Mouse (Mus musculus): ENCODE data around the gene Jak1. TPM values are rescaled to one million over a fixed set of nuclear protein-coding genes. Genes with fewer than 3 reads are reported as not detected.
A peak's percentile ranks its signal among the peaks of the same experiment; 100 is the strongest.

Jak1 gene
- polyA plus RNA-seq, 1 experiment = 55.9 TPM

GRCm38 (mm10) chr4:101157476-101157875 is 107.6 kb downstream of the Jak1 start:
- TF ChIP-seq EP300 (IDR thresholded peaks at IDR 0.05; ENCODE audit: insufficient read depth, low read depth, low read length) = no peak
- no peak for TF ChIP-seq POLR2A (IDR thresholded peaks at IDR 0.05; ENCODE audit: insufficient read depth, low read length)
- TF ChIP-seq CTCF (IDR thresholded peaks at IDR 0.05; ENCODE audit: low read depth, low read length) = no peak
- Histone ChIP-seq H3K27me3 (ENCODE audit: control insufficient read depth, insufficient read depth, low read length, poor library complexity, severe bottlenecking) (no peaks in the 10 kb centered on the region), H3K4me3 (ENCODE audit: low read depth, low read length) (no peak overlapping the region), H3K27ac (ENCODE audit: insufficient read depth, low read length) (no peak overlapping the region), H3K9me3 (replicated peaks; ENCODE audit: control insufficient read depth, insufficient read depth, low read length, poor library complexity, severe bottlenecking) (no peaks in the 10 kb centered on the region), H3K4me1 (ENCODE audit: control insufficient read depth, insufficient read depth, low read length) (no peaks in the 10 kb centered on the region), H3K9ac (ENCODE audit: low read depth, poor library complexity, severe bottlenecking) (no peak overlapping the region), H3K36me3 (ENCODE audit: control insufficient read depth, insufficient read depth, low read length, poor library complexity, severe bottlenecking) (0 out of 2 replicates have a peak, but pooled peaks cover 4% of the 10 kb centered on the region)

- TF ChIP-seq EP300 (IDR thresholded peaks at IDR 0.05; ENCODE audit: insufficient read depth, low read depth, low read length) = no peak
- no peak for TF ChIP-seq POLR2A (IDR thresholded peaks at IDR 0.05; ENCODE audit: insufficient read depth, low read length)
- no peak for TF ChIP-seq CTCF (IDR thresholded peaks at IDR 0.05; ENCODE audit: low read depth, low read length)
- H3K9ac ChIP-seq (ENCODE audit: low read depth, poor library complexity, severe bottlenecking) = no peak overlapping the region
- H3K27me3 ChIP-seq (ENCODE audit: control insufficient read depth, insufficient read depth, low read length, poor library complexity, severe bottlenecking) = no peaks in the 10 kb centered on the region
- no peaks in the 10 kb centered on the region for H3K4me1 ChIP-seq (ENCODE audit: control insufficient read depth, insufficient read depth, low read length)
- H3K4me3 ChIP-seq (ENCODE audit: low read depth, low read length) = no peak overlapping the region
- H3K9me3 ChIP-seq (replicated peaks; ENCODE audit: control insufficient read depth, insufficient read depth, low read length, poor library complexity, severe bottlenecking) = no peaks in the 10 kb centered on the region
- H3K36me3 ChIP-seq (ENCODE audit: control insufficient read depth, insufficient read depth, low read length, poor library complexity, severe bottlenecking) = 0 out of 2 replicates have a peak, but pooled peaks cover 4% of the 10 kb centered on the region
- H3K27ac ChIP-seq (ENCODE audit: insufficient read depth, low read length) = no peak overlapping the region
Measured at GRCm38 (mm10) chr4:101155541-101155940, 109.5 kb downstream of the Jak1 start.

DNA sequence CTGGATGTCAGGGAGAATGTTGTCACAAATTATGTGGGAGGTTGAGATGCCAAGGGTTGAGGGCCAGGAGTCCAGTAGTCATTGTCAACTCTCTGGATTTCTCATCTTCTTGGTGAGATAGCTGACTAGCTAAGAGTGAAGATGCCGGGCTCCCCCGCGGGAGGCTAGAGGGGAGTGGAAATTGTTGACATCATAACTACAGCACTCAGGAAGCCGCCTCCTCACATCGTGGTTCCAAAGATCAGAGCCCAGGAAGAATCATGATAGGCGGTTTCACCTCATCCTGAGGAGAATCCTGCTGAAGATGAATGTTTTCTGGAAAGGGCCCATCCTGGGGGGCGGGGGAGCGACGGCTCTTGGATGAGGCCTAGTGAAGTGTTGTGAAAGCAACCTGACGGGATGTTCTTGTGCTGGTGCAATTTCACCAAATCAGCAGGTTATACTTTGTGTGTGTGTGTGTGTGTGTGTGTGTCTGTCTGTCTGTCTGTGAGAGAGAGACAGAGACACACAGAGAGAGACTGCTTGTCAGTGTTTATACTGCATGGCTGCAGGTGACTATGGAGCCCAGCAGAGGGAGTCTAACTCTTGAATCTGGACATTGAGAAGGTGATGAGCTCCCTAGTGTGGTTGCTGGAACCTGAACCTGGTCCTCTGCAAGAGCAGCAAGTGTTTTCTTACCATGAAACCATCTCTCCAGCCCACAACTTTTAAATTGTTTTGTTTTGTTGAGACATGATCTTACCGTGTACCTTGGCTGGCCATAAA is 118.0 kb downstream of the Jak1 start:
- Histone ChIP-seq H3K27ac (ENCODE audit: insufficient read depth, low read length) (no peak overlapping the region), H3K9ac (ENCODE audit: low read depth, poor library complexity, severe bottlenecking) (no peak overlapping the region), H3K9me3 (replicated peaks; ENCODE audit: control insufficient read depth, insufficient read depth, low read length, poor library complexity, severe bottlenecking) (no peaks in the 10 kb centered on the region), H3K36me3 (ENCODE audit: control insufficient read depth, insufficient read depth, low read length, poor library complexity, severe bottlenecking) (no peaks in the 10 kb centered on the region), H3K4me1 (ENCODE audit: control insufficient read depth, insufficient read depth, low read length) (no peaks in the 10 kb centered on the region), H3K4me3 (ENCODE audit: low read depth, low read length) (no peak overlapping the region), H3K27me3 (ENCODE audit: control insufficient read depth, insufficient read depth, low read length, poor library complexity, severe bottlenecking) (no peaks in the 10 kb centered on the region)
- TF ChIP-seq CTCF (IDR thresholded peaks at IDR 0.05; ENCODE audit: low read depth, low read length) = no peak
- no peak for TF ChIP-seq EP300 (IDR thresholded peaks at IDR 0.05; ENCODE audit: insufficient read depth, low read depth, low read length)
- TF ChIP-seq POLR2A (IDR thresholded peaks at IDR 0.05; ENCODE audit: insufficient read depth, low read length) = no peak

DNA sequence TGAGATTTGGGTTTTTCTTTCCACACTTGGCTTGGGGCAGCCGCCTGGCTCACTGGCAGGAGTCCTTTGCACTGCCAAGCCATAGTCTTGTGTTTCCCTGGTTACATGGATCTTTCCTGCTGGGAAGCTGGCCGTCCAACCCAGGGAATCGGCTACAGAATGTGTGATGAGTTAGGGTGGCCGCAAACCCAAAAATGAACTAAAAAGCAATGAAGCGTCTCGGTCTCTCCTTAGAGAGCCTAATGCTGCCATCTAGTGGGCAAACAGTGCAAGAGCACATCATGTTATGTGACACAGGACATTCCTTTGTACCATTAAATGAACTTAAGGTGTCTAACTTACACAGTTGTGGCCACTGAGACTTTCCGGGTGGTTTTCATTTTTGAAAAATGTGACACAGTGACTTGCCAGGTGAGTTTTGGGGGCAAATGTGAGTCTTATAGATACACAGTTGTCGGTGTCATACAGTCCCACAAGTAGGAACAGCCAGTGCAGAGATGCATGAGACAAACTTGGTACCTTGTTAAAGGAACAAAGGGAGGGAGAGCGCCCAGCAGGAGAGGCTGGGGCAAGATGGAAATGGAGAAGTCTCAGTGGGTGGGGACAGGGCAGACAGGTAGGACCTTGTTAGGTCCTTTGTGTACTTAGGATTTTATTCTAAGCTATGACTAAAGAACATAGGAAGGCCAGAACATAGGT is 118.9 kb downstream of the Jak1 start:
- Histone ChIP-seq H3K27ac (ENCODE audit: insufficient read depth, low read length) (no peak overlapping the region), H3K9me3 (replicated peaks; ENCODE audit: control insufficient read depth, insufficient read depth, low read length, poor library complexity, severe bottlenecking) (no peaks in the 10 kb centered on the region), H3K36me3 (ENCODE audit: control insufficient read depth, insufficient read depth, low read length, poor library complexity, severe bottlenecking) (no peaks in the 10 kb centered on the region), H3K27me3 (ENCODE audit: control insufficient read depth, insufficient read depth, low read length, poor library complexity, severe bottlenecking) (no peaks in the 10 kb centered on the region), H3K4me3 (ENCODE audit: low read depth, low read length) (no peak overlapping the region), H3K9ac (ENCODE audit: low read depth, poor library complexity, severe bottlenecking) (no peak overlapping the region), H3K4me1 (ENCODE audit: control insufficient read depth, insufficient read depth, low read length) (no peaks in the 10 kb centered on the region)
- TF ChIP-seq CTCF (IDR thresholded peaks at IDR 0.05; ENCODE audit: low read depth, low read length) (peak; percentile 24), POLR2A (IDR thresholded peaks at IDR 0.05; ENCODE audit: insufficient read depth, low read length) (no peak)

DNA sequence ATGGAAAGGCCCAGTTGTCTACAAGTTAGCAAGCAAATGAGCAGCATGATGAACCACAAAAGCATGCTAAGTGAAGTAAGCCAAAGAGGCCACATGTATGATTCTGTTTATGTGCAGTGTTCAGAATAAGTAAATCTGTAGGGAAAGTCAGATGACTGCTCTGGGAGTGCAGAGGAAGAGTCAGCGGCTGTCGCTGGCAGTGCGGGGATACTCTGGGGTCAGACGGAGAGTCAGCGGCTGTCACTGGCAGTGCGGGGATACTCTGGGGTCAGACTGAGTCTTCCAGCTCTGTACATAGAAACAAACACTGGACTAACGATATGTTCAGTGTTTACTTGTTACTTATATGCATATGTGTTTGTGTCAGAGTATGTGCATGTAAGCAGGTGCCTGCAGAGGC is 120.3 kb downstream of the Jak1 start:
- Histone ChIP-seq H3K27ac (ENCODE audit: insufficient read depth, low read length) (no peak overlapping the region), H3K4me1 (ENCODE audit: control insufficient read depth, insufficient read depth, low read length) (no peaks in the 10 kb centered on the region), H3K27me3 (ENCODE audit: control insufficient read depth, insufficient read depth, low read length, poor library complexity, severe bottlenecking) (no peaks in the 10 kb centered on the region), H3K36me3 (ENCODE audit: control insufficient read depth, insufficient read depth, low read length, poor library complexity, severe bottlenecking) (no peaks in the 10 kb centered on the region), H3K9me3 (replicated peaks; ENCODE audit: control insufficient read depth, insufficient read depth, low read length, poor library complexity, severe bottlenecking) (no peaks in the 10 kb centered on the region), H3K4me3 (ENCODE audit: low read depth, low read length) (no peak overlapping the region), H3K9ac (ENCODE audit: low read depth, poor library complexity, severe bottlenecking) (no peak overlapping the region)
- TF ChIP-seq EP300 (IDR thresholded peaks at IDR 0.05; ENCODE audit: insufficient read depth, low read depth, low read length) (no peak), CTCF (IDR thresholded peaks at IDR 0.05; ENCODE audit: low read depth, low read length) (no peak), POLR2A (IDR thresholded peaks at IDR 0.05; ENCODE audit: insufficient read depth, low read length) (no peak)

DNA sequence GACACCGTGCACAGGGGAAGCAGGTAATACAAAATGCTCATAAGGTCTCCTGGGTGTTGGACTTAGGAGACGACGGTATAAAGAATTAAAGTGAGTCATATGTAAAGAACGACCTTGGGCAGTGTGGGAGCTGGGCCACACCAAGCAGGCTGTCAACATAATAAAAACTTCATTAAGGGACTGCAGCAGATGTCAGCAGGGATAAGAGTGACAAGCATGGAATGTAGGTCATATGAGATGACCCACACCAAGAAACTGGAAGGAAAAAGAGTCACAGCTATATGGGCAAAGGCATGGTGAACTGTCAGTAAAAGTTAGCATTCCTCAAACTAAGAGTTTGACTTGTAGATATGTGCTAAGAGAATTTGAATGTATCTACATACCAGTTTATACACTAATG is 120.7 kb downstream of the Jak1 start:
- no peaks in the 10 kb centered on the region for H3K27me3 ChIP-seq (ENCODE audit: control insufficient read depth, insufficient read depth, low read length, poor library complexity, severe bottlenecking)
- no peak for TF ChIP-seq CTCF (IDR thresholded peaks at IDR 0.05; ENCODE audit: low read depth, low read length)
- TF ChIP-seq EP300 (IDR thresholded peaks at IDR 0.05; ENCODE audit: insufficient read depth, low read depth, low read length) = no peak
- no peak for TF ChIP-seq POLR2A (IDR thresholded peaks at IDR 0.05; ENCODE audit: insufficient read depth, low read length)
- H3K4me3 ChIP-seq (ENCODE audit: low read depth, low read length) = no peak overlapping the region
- no peaks in the 10 kb centered on the region for H3K9me3 ChIP-seq (replicated peaks; ENCODE audit: control insufficient read depth, insufficient read depth, low read length, poor library complexity, severe bottlenecking)
- H3K27ac ChIP-seq (ENCODE audit: insufficient read depth, low read length) = no peak overlapping the region
- H3K4me1 ChIP-seq (ENCODE audit: control insufficient read depth, insufficient read depth, low read length) = no peaks in the 10 kb centered on the region
- no peaks in the 10 kb centered on the region for H3K36me3 ChIP-seq (ENCODE audit: control insufficient read depth, insufficient read depth, low read length, poor library complexity, severe bottlenecking)
- H3K9ac ChIP-seq (ENCODE audit: low read depth, poor library complexity, severe bottlenecking) = no peak overlapping the region
